Mouse (Mus musculus): Measurements from ENCODE around the gene Asrgl1.
"Not testable (repeated sequence)": the region's sequence is repeated elsewhere in the genome, so short reads cannot be mapped to it uniquely, and the experiment has no call there.

The Asrgl1 gene

GRCm38 (mm10) chr19:9135512-9136331 is at the start of gene Asrgl1:
Gene Asrgl1 (minus strand): TSS chr19:9135636.
- peak; percentile 85 to 89 for DNase-seq (ENCODE audit: low spot score in 2 of 2)

DNA sequence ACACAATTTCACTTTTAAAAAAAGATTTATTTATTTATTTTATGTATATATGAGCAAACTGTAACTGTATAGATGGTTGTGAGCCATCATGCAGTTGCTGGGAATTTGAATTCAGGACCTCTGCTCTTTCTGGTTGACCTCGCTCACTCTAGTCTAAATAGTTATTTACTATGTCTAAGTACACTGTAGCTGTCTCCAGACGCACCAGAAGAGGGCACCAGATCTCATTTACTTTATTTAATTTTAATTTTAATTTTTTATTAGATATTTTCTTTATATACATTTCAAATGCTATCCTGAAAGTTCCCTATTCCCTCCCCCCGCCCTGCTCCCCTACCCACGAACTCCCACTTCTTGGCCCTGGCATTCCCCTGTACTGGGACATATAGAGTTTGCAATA is 10.8 kb upstream of the Asrgl1 start:
- no peak for DNase-seq (ENCODE audit: low spot score in 2 of 2)

DNA sequence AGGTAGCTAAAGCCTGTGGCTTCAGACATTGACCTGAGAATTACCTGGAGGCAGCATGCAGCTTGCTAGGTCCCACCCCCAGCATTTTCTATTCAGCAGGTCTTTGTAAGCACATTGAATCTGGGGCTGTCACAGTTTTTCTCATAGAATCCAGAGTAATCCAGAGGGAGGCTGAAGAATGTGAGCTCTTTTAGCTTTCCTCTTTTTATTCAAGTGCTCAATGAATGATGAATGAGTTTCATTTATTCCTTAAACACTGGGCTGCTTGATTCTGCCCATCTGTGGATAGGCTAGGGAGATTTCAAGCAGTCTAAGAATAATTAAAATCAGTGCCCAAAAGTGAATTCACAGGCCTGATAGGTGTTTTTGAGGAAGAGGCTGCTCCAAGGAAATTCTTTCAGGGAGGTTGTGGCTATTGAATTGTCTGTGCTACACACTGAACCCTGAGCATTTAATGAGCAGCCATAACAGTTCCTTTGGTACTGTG is 8.2 kb upstream of the Asrgl1 start:
- no peak for DNase-seq (ENCODE audit: low spot score in 2 of 2)

GRCm38 (mm10) chr19:9143230-9143629 is 7.8 kb upstream of the Asrgl1 start:
- no peak for DNase-seq (ENCODE audit: low spot score in 2 of 2)

DNA sequence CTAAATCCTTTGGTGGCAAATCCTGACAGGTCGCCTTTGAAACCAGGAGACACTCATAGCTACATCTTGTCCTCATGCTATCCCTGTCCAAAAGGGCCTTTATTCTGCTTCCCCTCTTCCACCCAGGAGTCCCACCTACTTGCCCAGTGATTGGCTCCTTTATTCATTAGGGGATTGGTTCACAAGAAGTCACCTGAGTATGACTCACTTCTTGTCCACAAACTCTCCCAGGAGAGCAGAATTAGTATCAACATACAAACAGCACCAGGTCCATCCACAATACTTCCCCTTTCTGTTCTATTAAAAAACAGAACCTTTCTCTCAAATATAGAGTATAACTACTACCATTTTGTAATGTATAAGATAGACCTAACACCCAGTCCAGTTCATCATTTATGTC is 4.9 kb upstream of the Asrgl1 start:
- not testable (repeated sequence) for DNase-seq (ENCODE audit: low spot score in 2 of 2)

GRCm38 (mm10) chr19:9137159-9137558 is 1.7 kb upstream of the Asrgl1 start:
- DNase-seq (ENCODE audit: low spot score in 2 of 2): no peak

GRCm38 (mm10) chr19:9134746-9135511 is 507 bp downstream of the Asrgl1 start:
- DNase-seq (ENCODE audit: low spot score in 2 of 2): no peak

DNA sequence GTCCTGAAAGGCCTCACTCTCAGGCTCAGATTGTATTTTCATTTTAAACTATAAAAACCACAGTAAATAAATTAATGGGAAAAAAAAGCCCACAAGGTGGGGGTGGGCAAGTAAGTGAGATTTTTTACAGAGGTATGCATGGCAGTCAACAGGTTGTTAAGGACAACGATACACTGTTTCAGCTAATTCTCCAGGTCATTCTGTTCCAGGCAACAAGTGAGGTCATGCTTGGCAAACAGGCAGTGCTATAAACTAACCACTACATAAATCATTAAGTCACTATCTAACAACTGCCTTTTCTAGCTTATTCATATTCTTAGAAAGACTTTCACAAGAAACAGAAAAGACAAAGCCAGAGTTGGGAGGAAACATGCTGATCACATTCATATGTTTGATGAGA is 5.4 kb downstream of the Asrgl1 start:
- DNase-seq (ENCODE audit: low spot score in 2 of 2): no peak

GRCm38 (mm10) chr19:9128499-9129194 is 6.8 kb downstream of the Asrgl1 start:
- no peak for DNase-seq (ENCODE audit: low spot score in 2 of 2)

DNA sequence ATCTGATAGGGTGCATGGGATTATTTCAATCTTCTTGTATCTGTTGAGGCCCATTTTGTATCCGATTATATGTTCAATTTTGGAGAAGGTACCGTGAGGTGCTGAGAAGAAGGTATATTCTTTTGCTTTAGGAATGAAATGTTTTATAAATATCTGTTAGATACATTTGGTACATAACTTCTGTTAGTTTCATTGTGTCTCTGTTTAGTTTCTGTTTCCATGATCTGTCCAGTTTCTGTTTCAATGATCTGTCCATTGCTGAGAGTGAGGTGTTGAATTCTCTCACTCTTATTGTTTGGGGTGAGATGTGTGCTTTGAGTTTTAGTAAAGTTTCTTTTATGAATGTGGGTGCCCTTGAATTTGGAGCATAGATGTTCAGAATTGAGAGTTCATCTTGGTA is 11.4 kb downstream of the Asrgl1 start:
- not testable (repeated sequence) for DNase-seq (ENCODE audit: low spot score in 2 of 2)

DNA sequence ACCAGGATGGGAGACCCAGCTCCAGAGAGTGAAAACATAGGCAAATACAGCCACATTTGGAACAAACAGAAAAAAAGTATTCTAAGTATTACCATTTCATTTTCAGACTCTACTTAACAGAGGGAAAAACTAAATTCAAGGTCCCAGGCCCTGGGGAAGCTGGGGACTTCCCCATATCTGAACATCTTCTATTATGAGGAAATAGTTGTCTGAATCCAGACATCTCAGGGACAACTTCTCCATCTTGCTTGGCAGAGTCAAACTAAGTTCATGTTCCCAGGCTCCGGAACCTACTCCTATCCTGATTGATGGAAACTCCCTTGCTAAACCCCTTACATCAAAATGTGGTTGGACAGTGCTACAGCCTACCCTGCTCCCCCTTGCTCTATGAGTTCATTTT is 13.0 kb downstream of the Asrgl1 start:
- no peak for DNase-seq (ENCODE audit: low spot score in 2 of 2)

GRCm38 (mm10) chr19:9119655-9120425 is 15.6 kb downstream of the Asrgl1 start:
- no peak for DNase-seq (ENCODE audit: low spot score in 2 of 2)

GRCm38 (mm10) chr19:9117275-9117674 is 18.2 kb downstream of the Asrgl1 start:
- DNase-seq (ENCODE audit: low spot score in 2 of 2): no peak

DNA sequence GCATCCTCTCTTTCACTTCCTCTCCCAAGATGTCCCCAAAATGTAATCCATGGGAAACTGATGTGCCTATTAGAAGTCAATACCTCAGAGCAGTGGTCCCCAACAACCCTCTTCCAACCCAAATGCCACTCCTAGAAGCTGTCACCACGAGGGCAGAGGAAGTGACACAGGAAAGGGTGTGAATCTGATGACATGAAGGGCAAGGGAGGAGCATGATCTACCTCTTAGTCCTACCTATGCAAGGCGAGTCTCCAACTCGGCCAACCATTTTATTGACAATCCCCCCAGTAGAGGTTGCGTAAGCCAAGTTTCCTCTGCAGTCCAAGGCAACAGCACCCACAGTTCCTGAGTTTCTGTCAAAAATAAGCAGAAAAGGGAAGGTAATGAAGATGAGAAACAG is 19.2 kb downstream of the Asrgl1 start:
- DNase-seq (ENCODE audit: low spot score in 2 of 2): no peak

DNA sequence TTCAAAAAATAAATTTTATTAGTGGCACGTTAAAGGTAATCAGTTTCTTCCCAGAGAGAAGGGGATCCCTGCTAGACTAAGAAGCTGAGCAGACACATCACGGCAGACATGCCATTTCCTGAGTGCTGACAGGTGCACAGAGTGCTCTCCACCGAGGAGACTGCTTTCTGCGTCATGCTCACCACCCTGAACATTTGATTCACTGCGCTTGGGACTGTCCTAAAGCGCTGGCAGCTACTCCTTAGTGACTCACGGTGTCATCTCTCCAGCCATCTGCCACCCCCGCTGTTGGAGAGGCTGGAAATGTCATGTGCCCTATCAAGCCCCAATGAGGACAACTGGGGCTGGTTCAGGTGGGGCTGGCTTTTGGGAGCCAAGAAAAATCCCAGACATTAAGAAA is 23.4 kb downstream of the Asrgl1 start:
- DNase-seq (ENCODE audit: low spot score in 2 of 2): no peak

DNA sequence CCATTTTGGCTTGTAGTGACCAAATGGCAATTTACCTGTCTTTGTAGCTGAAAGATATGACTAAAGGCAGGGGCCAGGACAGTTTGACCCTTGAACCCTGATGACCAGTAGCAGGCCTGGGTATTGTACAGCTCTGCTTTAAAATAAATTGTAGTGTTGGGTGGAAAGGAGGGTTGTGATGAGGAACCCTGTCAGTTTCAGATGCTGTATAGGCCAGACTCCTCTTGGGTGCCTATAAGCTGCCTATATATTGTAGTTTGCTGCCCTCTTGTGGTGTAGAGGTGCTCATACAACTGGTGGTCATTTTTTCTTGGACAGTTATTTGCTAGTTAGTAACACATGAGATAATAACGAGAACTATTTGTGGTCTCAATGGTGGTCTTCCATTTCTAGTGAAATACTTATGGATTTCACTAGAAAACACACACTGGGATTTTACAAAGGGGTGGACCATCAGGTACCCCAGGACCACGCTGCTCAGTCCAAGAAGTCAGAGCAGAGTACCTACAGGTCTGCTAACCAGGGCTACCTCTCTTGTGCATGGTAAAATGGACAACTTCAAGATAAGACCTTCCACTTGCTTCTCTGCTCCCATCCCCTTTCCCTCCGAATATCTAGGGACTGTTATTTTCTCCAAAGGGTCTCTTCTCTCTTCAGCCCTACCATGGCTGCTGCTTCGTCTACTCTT is 25.1 kb downstream of the Asrgl1 start:
- DNase-seq (ENCODE audit: low spot score in 2 of 2): peak in 1 of 2 experiments; percentile 28

- no peak for DNase-seq (ENCODE audit: low spot score in 2 of 2)
Measured at GRCm38 (mm10) chr19:9108536-9108935, 26.9 kb downstream of the Asrgl1 start.

DNA sequence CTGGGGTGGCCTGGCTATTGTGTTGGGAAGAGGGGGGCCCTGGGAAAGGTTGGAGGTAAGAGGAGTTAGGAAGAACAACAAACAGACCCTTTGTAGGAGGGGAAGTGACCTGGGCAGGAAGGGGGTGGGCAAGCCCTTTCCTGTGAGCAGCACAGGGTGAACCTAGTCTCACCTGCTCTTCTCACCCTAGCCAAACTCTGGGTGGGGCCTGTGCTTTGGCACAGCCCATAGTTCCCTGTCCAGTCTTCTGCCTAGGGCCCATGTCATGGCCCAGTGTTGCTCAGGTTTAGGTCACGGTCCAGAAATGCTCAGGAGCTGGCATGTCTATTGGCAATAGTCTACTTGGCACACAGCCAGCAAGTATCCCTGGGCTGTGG is 28.1 kb downstream of the Asrgl1 start:
- DNase-seq (ENCODE audit: low spot score in 2 of 2): no peak

GRCm38 (mm10) chr19:9106751-9107378 is 28.6 kb downstream of the Asrgl1 start:
- no peak for DNase-seq (ENCODE audit: low spot score in 2 of 2)

- DNase-seq (ENCODE audit: low spot score in 2 of 2): no peak
Measured at GRCm38 (mm10) chr19:9106096-9106495, 29.3 kb downstream of the Asrgl1 start.
